Mouse (Mus musculus) heart, embryonic 14.5 days (tissue): ENCODE results near the gene Rdh9. TPM values are rescaled to one million over a fixed set of nuclear protein-coding genes. Genes with fewer than 3 reads are reported as not detected.

Experiments used
- polyA plus RNA-seq: library from polyadenylated mRNA; unstranded; fragments of >200 nt; fragmentation: Nextera tagmentation; extraction: Ambion mirVana; gene quantifications from 2 replicates; pipeline ENCODE4 v1.2.1, GENCODE M21; 2014

The Rdh9 gene
- polyA plus RNA-seq, 1 experiment from 2014 or later, result 0.14 TPM

Other genes starting within 250 kb of the Rdh9 start
- gene Nxph4, start 241.8 kb upstream of the Rdh9 start, polyA plus RNA-seq, result 0.70 and 0.81 TPM in 2 replicates
- 29.4 and 31.2 TPM in 2 replicates for gene Lrp1, start 155.2 kb upstream of the Rdh9 start, polyA plus RNA-seq
- 25.2 and 25.7 TPM in 2 replicates for gene Stat6, start 133.4 kb upstream of the Rdh9 start, polyA plus RNA-seq
- gene Nemp1, start 109.5 kb upstream of the Rdh9 start, polyA plus RNA-seq, result 8.8 and 11.8 TPM in 2 replicates
- 6.4 and 9.0 TPM in 2 replicates for gene Nab2, start 107.8 kb upstream of the Rdh9 start, polyA plus RNA-seq
- gene Myo1a, start 71.2 kb upstream of the Rdh9 start, polyA plus RNA-seq, result 0.12 TPM in 1 of 2 replicates, not detected in the other
- 1.3 TPM in 1 of 2 replicates, not detected in the other for gene Tac2, start 51.9 kb upstream of the Rdh9 start, polyA plus RNA-seq
- 2.3 and 2.6 TPM in 2 replicates for gene Zbtb39, start 36.8 kb upstream of the Rdh9 start, polyA plus RNA-seq
- gene Gpr182, start 24.7 kb upstream of the Rdh9 start, polyA plus RNA-seq, result 6.1 and 9.3 TPM in 2 replicates
- not detected in 2 replicates for gene Rdh1, start 16.7 kb upstream of the Rdh9 start, polyA plus RNA-seq
- gene Rdh16f1, start 16.6 kb upstream of the Rdh9 start, polyA plus RNA-seq, result not detected in 2 replicates
- gene Rdh16, start 24.8 kb downstream of the Rdh9 start, polyA plus RNA-seq, result not detected in 2 replicates
- not detected in 2 replicates for gene Rdh19, start 73.5 kb downstream of the Rdh9 start, polyA plus RNA-seq
- not detected in 2 replicates for gene Rdh16f2, start 90.1 kb downstream of the Rdh9 start, polyA plus RNA-seq
- not detected in 2 replicates for gene Rdh7, start 112.4 kb downstream of the Rdh9 start, polyA plus RNA-seq
- not detected in 2 replicates for gene Sdr9c7, start 122.1 kb downstream of the Rdh9 start, polyA plus RNA-seq
- gene Hsd17b6, start 231.2 kb downstream of the Rdh9 start, polyA plus RNA-seq, result not detected in 2 replicates
- 44.8 and 44.9 TPM in 2 replicates for gene Prim1, start 238.8 kb downstream of the Rdh9 start, polyA plus RNA-seq